Mouse (Mus musculus) MEL (cell line): ENCODE measurements around the gene Sipa1l1. TPM values are rescaled to one million over a fixed set of nuclear protein-coding genes. Genes with fewer than 3 reads are reported as not detected.

Source experiments
- DNase-seq: peaks from one replicate; pipeline ENCODE4 v3.0.0; 2011; ENCODE audit warnings: low read depth, low spot score
- H3K27ac ChIP-seq: 2 replicates; pipeline ENCODE4 v1.5.1; 2012; ENCODE audit warnings: low read depth, mild to moderate bottlenecking, control low read depth, low read length, moderate library complexity; ENCODE audit not compliant: control insufficient read depth
- H3K27me3 ChIP-seq, 2 experiments: fragments of 150-350 bp in 1 of 2; sonication (generic) in 1 of 2; 2 replicates each; pipeline ENCODE4 v1.6.1; 2012; ENCODE audit warnings: low read length in 2 of 2, mild to moderate bottlenecking in 2 of 2, improper control_type of control experiment in 1 of 2, moderate library complexity in 1 of 2; ENCODE audit not compliant: insufficient read depth in 2 of 2, control insufficient read depth in 1 of 2
- H3K36me3 ChIP-seq, 2 experiments: 2 replicates each; pipeline ENCODE4 v1.6.1; 2012 to 2014; ENCODE audit warnings: low read length in 2 of 2, improper control_type of control experiment in 1 of 2, inconsistent platforms in 1 of 2, mild to moderate bottlenecking in 1 of 2; ENCODE audit not compliant: insufficient read depth in 2 of 2, control insufficient read depth in 1 of 2
- H3K4me1 ChIP-seq, 2 experiments: fragments of 150-350 bp in 1 of 2; sonication (generic) in 1 of 2; 2 replicates each; pipeline ENCODE4 v1.6.1; 2012; ENCODE audit warnings: low read length in 2 of 2, improper control_type of control experiment in 1 of 2, mild to moderate bottlenecking in 1 of 2; ENCODE audit not compliant: insufficient read depth in 2 of 2, control insufficient read depth in 1 of 2
- H3K4me3 ChIP-seq, 2 experiments: fragments of 150-350 bp in 1 of 2; sonication (generic) in 1 of 2; 2 replicates each; pipeline ENCODE4 v1.5.1; 2012; ENCODE audit warnings: low read depth in 2 of 2, low read length in 2 of 2, mild to moderate bottlenecking in 2 of 2, moderate library complexity in 2 of 2, control low read depth in 1 of 2, improper control_type of control experiment in 1 of 2; ENCODE audit not compliant: control insufficient read depth in 1 of 2, insufficient read depth in 1 of 2
- H3K79me2 ChIP-seq: 2 replicates; pipeline ENCODE4 v1.6.1; 2012; ENCODE audit warnings: mild to moderate bottlenecking, low read length, moderate library complexity; ENCODE audit not compliant: control insufficient read depth, poor library complexity, insufficient read depth
- H3K9ac ChIP-seq: 2 replicates; pipeline ENCODE4 v1.6.1; 2012; ENCODE audit warnings: low read depth, mild to moderate bottlenecking, control low read depth, low read length, moderate library complexity; ENCODE audit not compliant: control insufficient read depth, poor library complexity, severe bottlenecking
- H3K9me3 ChIP-seq: fragments of 150-350 bp; sonication (generic); replicated peaks from 2 replicates; pipeline ENCODE4 v1.6.1; 2012; ENCODE audit warnings: mild to moderate bottlenecking, low read length, improper control_type of control experiment, moderate library complexity; ENCODE audit not compliant: insufficient read depth
- CHD2 ChIP-seq: IDR thresholded peaks from 2 replicates; pipeline ENCODE4 v1.6.1; 2011; ENCODE audit warnings: low read length, improper control_type of control experiment
- CTCF ChIP-seq, 3 experiments: IDR thresholded peaks in 2 of 3; conservative IDR thresholded peaks in 1 of 3; 2 replicates each; pipeline ENCODE4 v1.5.1; 2011 to 2012; ENCODE audit warnings: low read length in 3 of 3, low read depth in 2 of 3, mild to moderate bottlenecking in 2 of 3, improper control_type of control experiment in 1 of 3, inconsistent platforms in 1 of 3, mixed read lengths in 1 of 3, moderate library complexity in 1 of 3; ENCODE audit not compliant: control insufficient read depth in 1 of 3, insufficient read depth in 1 of 3, poor library complexity in 1 of 3, severe bottlenecking in 1 of 3
- E2F4 ChIP-seq: IDR thresholded peaks from 2 replicates; pipeline ENCODE4 v1.6.1; 2011; ENCODE audit warnings: low read depth, low read length, improper control_type of control experiment, borderline replicate concordance
- ETS1 ChIP-seq: IDR thresholded peaks from 2 replicates; pipeline ENCODE4 v1.6.1; 2012; ENCODE audit warnings: low read depth, mild to moderate bottlenecking, inconsistent platforms, low read length, improper control_type of control experiment, moderate library complexity
- GATA1 ChIP-seq: IDR thresholded peaks from 2 replicates; pipeline ENCODE4 v1.6.1; 2011; ENCODE audit warnings: low read depth, low read length, improper control_type of control experiment
- JUND ChIP-seq: IDR thresholded peaks from 2 replicates; pipeline ENCODE4 v1.6.1; 2011; ENCODE audit warnings: low read depth, mild to moderate bottlenecking, improper control_type of control experiment, low read length
- KAT2A ChIP-seq: conservative IDR thresholded peaks from 2 replicates; pipeline ENCODE4 v1.6.1; 2012; ENCODE audit warnings: low read depth, low read length, improper control_type of control experiment, inconsistent platforms
- MXI1 ChIP-seq: IDR thresholded peaks from 2 replicates; pipeline ENCODE4 v1.6.1; 2011; ENCODE audit warnings: mild to moderate bottlenecking, low read depth, low read length, improper control_type of control experiment
- MYB ChIP-seq: IDR thresholded peaks from 2 replicates; pipeline ENCODE4 v1.6.1; 2011; ENCODE audit warnings: mild to moderate bottlenecking, low read depth, low read length, improper control_type of control experiment
- MYC ChIP-seq: IDR thresholded peaks from 2 replicates; pipeline ENCODE4 v1.6.1; 2011; ENCODE audit warnings: low read depth, mild to moderate bottlenecking, low read length, improper control_type of control experiment, moderate library complexity
- NELFE ChIP-seq: IDR thresholded peaks from 2 replicates; pipeline ENCODE4 v1.6.1; 2011; ENCODE audit warnings: low read depth, low read length, improper control_type of control experiment
- NRF1 ChIP-seq: IDR thresholded peaks from 2 replicates; pipeline ENCODE4 v1.6.1; 2014; ENCODE audit warnings: low read depth, mild to moderate bottlenecking, inconsistent platforms, low read length, improper control_type of control experiment, moderate library complexity; ENCODE audit not compliant: poor library complexity, insufficient read depth, severe bottlenecking
- POLR2AphosphoS2 ChIP-seq: IDR thresholded peaks from 2 replicates; pipeline ENCODE4 v1.6.1; 2011; ENCODE audit warnings: low read length, improper control_type of control experiment
- RAD21 ChIP-seq: IDR thresholded peaks from 2 replicates; pipeline ENCODE4 v1.6.1; 2011; ENCODE audit warnings: mild to moderate bottlenecking, low read depth, low read length, improper control_type of control experiment
- SMC3 ChIP-seq: IDR thresholded peaks from 2 replicates; pipeline ENCODE4 v1.6.1; 2011; ENCODE audit warnings: low read depth, low read length, improper control_type of control experiment
- TCF12 ChIP-seq: IDR thresholded peaks from 2 replicates; pipeline ENCODE4 v1.6.1; 2014; ENCODE audit warnings: low read depth, mild to moderate bottlenecking, inconsistent platforms, low read length, improper control_type of control experiment, moderate library complexity
- USF1 ChIP-seq: IDR thresholded peaks from 2 replicates; pipeline ENCODE4 v1.6.1; 2014; ENCODE audit warnings: low read depth, mild to moderate bottlenecking, inconsistent platforms, low read length, improper control_type of control experiment, moderate library complexity
- USF2 ChIP-seq, 2 experiments: IDR thresholded peaks; 2 replicates each; pipeline ENCODE4 v1.6.1; 2011 to 2012; ENCODE audit warnings: improper control_type of control experiment in 2 of 2, low read length in 2 of 2, borderline replicate concordance in 1 of 2, inconsistent platforms in 1 of 2, low read depth in 1 of 2, mild to moderate bottlenecking in 1 of 2; ENCODE audit not compliant: insufficient read depth in 1 of 2
- ZMIZ1 ChIP-seq: IDR thresholded peaks from 2 replicates; pipeline ENCODE4 v1.6.1; 2012; ENCODE audit warnings: low read depth, mild to moderate bottlenecking, inconsistent platforms, low read length, improper control_type of control experiment, moderate library complexity
- ZNF384 ChIP-seq: IDR thresholded peaks from 2 replicates; pipeline ENCODE4 v1.6.1; 2012; ENCODE audit warnings: low read depth, mild to moderate bottlenecking, inconsistent platforms, low read length, improper control_type of control experiment
- polyA plus RNA-seq, 2 experiments: library from polyadenylated mRNA; stranded (reverse) in 1 of 2; unstranded in 1 of 2; fragments of >175 nt in 1 of 2; fragments of >200 nt in 1 of 2; gene quantifications; 2 replicates each; pipeline versions ENCODE4 v1.2.1 to v1.2.4; 2012; ENCODE audit warnings: low replicate concordance in 2 of 2, low read depth in 1 of 2; ENCODE audit not compliant: insufficient read length in 2 of 2, insufficient read depth in 1 of 2, missing spikeins in 1 of 2
- total RNA-seq: library from RNA; depleted of rRNA; stranded (reverse); fragments of 300-350 nt; gene quantifications from 2 replicates; pipeline ENCODE4 v1.2.3, GENCODE M21; 2012

The Sipa1l1 gene
- total and polyA plus RNA-seq, 3 experiments = 18.1 to 42.7 (median 19.3) TPM

DNA sequence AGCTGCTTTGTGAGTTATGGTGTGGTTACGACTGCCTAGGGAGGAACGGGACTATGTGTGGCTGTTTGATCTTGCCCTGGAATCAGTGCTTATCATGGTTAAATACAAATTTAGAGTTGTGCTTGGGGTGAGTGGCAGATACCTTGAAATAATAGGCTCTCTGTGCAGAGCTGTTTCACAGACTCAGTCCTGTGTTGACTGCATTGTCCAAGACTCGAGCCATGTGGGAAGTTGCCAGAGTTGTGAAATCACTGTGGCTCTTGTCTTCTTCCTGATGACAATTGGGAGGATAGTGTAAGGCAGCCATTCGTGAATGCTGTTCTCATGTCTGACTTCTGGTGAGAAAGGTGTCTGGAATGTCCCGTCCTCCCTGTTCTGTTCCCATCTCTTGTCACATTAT lies 106.6 kb downstream of the Sipa1l1 start:
- no peak for TF ChIP-seq CHD2
- no peak for TF ChIP-seq GATA1
- TF ChIP-seq E2F4 = no peak
- no peak for TF ChIP-seq ZNF384
- no peak for TF ChIP-seq MYC
- no peak for TF ChIP-seq USF1
- TF ChIP-seq CTCF (IDR thresholded peaks at IDR 0.05 in 2 of 3, conservative IDR thresholded peaks at IDR 0.05 in 1 of 3; ENCODE audit: control insufficient read depth in 1 of 3, insufficient read depth in 1 of 3, low read depth in 2 of 3, low read length in 3 of 3, poor library complexity in 1 of 3, severe bottlenecking in 1 of 3) = no peak
- TF ChIP-seq TCF12 = no peak
- no peak for TF ChIP-seq KAT2A
- TF ChIP-seq JUND = no peak
- no peak for TF ChIP-seq MYB
- no peak for TF ChIP-seq RAD21
- no peak for TF ChIP-seq NELFE
- TF ChIP-seq USF2 (IDR thresholded peaks at IDR 0.05; ENCODE audit: borderline replicate concordance in 1 of 2, insufficient read depth in 1 of 2, low read depth in 1 of 2, low read length in 2 of 2) = no peak
- Histone ChIP-seq H3K9me3 (no peaks in the 10 kb centered on the region), H3K27me3 (no peaks in the 10 kb centered on the region), H3K4me1 (no peaks in the 10 kb centered on the region; a peak in 1 of 4 replicates), H3K36me3 (no peaks in the 10 kb centered on the region; a peak in 1 of 4 replicates), H3K79me2 (no peaks in the 10 kb centered on the region), H3K4me3 (no peak overlapping the region), H3K9ac (no peak overlapping the region), H3K27ac (no peak overlapping the region)
- DNase-seq = no peak

DNA sequence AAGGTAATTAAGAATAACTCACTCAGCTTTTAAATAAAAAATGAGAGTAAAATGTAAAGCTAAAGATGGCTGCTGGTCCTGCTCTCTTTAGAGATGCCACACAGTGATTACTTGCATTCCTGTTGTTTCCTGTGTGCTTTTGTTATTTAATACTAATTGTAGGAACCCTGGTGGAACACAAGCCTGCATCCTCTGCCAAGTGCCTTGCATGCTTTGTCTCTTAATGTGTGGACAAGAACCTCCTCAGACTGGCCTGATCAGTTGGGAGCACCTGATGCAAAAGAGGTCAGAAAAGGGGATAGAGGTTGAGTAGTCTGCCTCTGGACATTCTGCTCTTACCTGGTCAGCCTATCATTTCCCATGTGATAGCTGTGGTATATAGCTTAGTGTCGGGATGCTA lies 107.5 kb downstream of the Sipa1l1 start:
- Histone ChIP-seq H3K4me1 (no peaks in the 10 kb centered on the region; a peak in 1 of 4 replicates), H3K27me3 (no peaks in the 10 kb centered on the region)
- TF ChIP-seq MXI1 = no peak
- TF ChIP-seq POLR2AphosphoS2 = no peak
- no peak for TF ChIP-seq SMC3
- TF ChIP-seq ZMIZ1 = no peak
- TF ChIP-seq ETS1 = no peak
- TF ChIP-seq NRF1 = no peak
- no peak for TF ChIP-seq USF2 (IDR thresholded peaks at IDR 0.05; ENCODE audit: borderline replicate concordance in 1 of 2, insufficient read depth in 1 of 2, low read depth in 1 of 2, low read length in 2 of 2)

More for the DNA sequence above, 107.5 kb downstream of the Sipa1l1 start:
- no peak for DNase-seq
- H3K9ac ChIP-seq = no peak overlapping the region
- H3K79me2 ChIP-seq = no peaks in the 10 kb centered on the region
- H3K27ac ChIP-seq = no peak overlapping the region
- H3K9me3 ChIP-seq = no peaks in the 10 kb centered on the region
- H3K4me3 ChIP-seq = no peak overlapping the region
- no peaks in the 10 kb centered on the region; a peak in 1 of 4 replicates for H3K36me3 ChIP-seq
